Mouse (Mus musculus): Measurements from ENCODE around the gene Epm2a.
"Not testable (repeated sequence)": the region's sequence is repeated elsewhere in the genome, so short reads cannot be mapped to it uniquely, and the experiment has no call there.

The Epm2a gene

DNA sequence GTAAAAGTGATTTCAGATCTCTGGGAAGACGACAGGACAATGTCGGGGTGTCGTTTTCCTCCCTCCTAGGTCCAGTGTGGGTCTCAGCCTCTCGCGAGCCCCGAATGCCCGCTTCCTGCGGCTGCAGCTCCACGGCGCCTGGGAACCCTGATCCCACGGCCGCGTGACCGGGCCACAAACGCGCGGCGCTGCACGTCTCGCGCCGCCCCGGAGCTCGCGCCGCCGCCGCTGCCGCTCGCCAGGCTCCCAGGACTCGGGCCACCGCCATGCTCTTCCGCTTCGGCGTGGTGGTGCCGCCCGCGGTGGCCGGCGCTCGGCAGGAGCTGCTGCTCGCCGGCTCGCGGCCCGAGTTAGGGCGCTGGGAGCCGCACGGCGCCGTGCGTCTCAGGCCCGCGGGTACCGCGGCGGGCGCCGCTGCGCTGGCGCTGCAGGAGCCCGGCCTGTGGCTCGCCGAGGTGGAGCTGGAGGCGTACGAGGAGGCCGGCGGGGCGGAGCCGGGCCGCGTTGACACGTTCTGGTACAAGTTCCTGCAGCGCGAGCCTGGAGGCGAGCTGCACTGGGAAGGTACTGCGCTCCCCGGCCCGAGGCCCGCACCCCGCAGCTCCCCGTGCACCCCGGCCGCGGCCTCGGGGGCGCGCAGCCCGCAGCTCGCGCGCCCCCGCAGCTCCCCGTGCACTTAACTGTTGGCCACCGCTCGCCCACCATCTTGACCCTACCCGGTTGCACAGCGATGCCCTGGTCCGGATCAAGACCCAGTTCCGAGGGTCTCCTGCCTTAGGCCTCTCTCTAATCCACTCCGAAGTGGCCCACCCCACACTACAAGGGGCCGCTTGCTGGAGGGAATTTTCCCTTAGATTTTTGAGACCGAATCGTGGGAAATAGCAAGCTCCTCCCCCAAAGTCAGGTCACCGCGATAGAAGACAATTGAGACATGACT is at the start of gene Epm2a:
Epm2a (plus strand) TSS at position 200 of the 937 bp plus-strand sequence.
- DNase-seq, result peak; percentile 89 to 93

DNA sequence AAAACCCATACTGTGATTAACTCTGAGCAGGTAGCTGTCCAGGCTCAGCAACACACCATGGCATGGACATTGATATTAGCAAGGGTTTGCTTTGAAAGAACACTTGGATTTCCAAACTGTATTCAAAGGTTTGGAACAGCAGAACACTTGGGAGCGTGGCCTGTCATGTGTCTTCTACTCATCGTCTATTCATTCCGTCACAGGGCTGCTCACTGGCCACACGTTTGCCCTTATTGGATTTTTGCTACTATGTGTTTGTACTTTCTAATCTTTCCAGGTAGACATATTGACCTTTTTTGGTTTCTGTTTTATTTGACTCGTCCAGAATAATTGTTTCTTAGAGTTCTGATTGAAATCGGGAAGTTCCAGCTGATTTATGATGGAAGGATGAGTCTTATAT is 44.8 kb upstream of the Epm2a start:
- DNase-seq, result no peak

DNA sequence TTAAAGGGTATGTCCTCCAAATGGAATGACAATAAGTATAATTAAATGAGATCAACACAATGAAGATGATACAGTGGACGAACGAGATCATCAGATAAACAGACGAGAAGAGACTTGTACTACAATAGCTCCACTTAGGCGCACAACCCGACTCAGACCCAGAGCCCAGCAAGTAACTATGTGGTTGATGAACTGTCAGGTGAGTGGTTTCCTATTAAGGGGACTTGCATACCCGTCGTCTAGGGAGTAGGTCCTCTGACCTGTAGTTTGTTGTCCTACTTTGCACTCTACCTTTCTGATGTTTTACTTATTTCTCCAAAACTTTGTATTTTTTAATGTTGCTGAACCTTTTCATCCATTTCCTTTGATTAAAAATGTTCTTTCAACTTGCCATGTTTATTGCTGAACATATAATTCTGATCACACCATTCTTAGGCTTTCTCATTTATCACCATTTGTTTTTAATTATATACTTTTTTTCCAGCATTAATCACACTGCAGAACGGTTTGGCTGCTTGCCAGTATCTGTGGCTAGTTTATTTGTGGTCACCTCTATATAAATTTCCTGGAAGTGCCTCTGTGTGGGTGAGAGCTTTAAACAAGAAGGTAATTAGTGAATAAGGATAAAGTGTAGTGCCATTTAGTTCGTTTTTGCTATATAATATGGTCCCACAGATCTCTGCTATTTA is 37.7 kb upstream of the Epm2a start:
- peak; percentile 20 to 32 for DNase-seq

DNA sequence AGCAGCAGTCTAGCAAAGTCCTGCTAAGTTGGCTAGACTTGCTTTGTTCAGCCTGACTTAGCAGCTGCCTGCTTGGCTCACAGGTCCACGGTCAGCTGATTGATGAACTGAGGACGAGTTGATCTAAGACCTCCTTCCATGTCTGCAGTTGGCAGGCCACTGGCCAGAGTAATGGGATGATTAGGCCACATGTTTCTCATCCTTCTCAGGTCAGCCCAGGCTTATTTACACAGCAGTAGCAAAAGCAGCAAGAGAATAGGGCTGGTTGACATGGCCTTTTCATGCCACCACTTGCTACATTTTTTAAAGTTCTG is 37.2 kb upstream of the Epm2a start:
- DNase-seq, result peak; percentile 14 to 23

DNA sequence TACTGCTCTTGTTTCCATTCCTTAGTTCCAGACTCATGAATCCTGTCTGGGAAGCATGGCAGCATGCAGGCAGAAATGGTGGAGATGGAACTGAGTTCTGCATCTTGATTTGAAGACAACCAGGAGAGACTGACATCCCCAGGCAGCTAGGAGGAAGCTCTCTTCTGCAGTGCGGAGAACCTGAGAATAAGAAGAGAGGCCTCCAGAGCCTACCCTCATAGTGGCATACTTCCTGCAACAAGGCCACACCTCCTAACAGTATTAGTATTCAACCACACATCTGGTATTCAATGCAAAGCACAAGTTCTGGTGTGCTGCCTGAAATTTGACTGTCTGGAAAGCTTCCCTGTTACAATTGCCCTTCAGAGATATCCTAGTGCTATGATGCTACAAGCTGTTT is 33.3 kb upstream of the Epm2a start:
- DNase-seq, result no peak

DNA sequence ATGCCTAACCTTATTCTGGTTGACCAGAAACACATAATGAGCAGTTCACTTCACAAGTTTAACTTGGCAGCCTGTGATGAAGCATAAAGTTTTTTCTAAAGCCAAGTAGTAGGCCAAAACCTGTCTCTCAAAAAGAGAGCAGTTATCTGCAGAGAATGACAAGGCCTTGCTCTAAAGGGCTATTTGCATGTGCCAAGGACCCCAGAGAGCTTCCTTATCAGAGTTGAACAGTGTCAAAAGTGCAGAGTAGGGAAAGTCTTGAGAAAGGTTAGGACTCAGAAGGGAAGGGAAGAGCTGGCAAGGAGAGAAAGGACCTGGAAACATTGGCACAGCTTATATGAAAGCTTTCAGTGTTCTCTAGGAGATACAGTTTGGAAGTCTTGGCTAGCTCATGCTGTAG is 32.7 kb upstream of the Epm2a start:
- no peak for DNase-seq

DNA sequence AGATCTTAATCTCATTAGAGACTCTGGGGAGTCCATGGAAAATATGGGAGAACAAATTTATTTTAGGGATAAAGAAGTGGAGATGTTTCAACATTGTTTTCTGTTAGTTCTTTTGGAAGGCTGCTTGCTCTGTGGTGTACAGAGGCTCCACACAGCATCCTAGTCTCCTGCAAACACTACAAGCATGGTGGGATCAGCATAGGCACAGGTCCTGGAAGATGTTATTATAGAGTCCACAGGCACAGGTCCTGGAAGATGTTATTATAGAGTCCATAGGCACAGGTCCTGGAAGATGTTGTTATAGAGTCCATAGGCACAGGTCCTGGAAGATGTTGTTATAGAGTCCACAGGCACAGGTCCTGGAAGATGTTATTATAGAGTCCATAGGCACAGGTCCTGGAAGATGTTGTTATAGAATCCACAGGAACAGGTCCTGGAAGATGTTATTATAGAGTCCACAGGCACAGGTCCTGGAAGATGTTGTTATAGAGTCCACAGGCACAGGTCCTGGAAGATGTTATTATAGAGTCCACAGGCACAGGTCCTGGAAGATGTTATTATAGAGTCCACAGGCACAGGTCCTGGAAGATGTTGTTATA is 25.2 kb upstream of the Epm2a start:
- DNase-seq, result not testable (repeated sequence)

DNA sequence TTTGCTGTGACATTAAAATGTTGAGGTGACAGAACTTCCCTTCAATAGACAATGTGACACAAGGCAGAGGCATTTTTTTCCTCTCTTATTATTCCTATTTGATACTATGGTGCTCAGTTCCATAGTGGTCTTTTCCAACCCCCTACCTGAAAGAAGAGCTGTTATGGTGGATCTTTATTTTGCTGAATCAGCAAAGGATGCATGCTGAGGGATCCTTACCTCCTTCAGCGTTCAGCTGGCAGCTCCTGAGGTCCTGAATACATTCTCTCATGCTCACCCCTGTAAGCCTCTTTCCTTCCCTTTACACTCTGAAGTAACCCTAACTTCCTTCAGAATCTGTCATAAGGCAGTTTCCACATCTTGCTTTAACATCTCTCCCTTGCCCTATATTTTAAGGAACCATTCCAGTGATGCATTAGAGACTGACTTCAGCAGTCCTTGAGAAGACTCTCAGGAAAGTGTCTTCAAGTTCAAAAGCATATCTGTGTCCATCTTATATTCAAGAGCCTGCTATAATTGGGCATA is 23.7 kb upstream of the Epm2a start:
- no peak for DNase-seq

DNA sequence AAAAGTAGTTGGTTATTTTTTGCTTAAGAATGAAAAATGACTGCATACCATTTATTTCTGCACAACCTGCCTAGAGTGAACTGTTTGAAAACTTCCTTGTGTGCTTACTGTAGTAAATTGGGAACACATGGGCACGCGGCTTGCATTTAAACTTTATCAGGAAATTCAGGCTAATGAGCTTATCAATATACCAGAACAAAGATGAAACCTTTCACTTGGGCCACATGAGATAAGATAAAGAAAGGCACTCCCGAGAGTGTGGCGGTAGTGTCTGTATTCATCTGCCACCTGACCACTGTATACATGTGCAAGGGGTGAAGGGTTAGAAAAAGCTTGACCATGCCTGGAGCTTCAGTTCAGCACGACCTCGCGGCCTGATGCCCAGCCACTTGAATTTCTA is 20.9 kb upstream of the Epm2a start:
- no peak for DNase-seq

DNA sequence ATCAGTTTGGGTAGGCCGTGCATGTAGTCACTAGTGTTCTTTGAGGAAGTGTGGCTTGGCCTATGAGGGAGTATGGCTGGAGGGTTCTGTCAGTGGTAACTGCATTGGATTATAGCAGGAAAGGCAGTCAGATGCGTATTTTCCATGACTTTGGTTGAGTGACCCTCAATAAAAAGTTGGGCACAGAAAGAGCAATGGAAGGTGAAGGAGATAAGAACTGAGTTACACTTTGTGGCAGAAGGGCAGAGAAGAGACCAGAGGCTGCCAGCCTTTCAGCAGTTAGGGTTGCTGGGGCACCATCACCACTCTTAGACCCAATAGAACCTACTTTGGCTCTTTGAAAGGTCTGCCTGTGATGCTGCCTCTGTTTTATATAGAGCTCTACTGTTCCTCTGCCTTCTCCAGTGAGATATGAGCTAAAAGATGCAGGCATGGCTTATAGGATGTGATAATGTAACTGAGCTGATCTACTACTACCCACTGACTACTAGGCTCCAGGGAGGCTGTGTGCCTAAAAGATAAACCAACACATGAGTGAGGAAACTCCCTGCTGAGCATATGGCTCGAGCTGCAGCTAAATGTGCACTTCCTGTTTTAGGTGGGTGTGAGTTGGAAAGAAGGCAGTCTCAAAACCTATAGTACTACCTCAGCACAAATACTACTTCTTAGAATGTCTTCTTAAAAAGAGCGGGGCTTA is 19.9 kb upstream of the Epm2a start:
- no peak for DNase-seq

DNA sequence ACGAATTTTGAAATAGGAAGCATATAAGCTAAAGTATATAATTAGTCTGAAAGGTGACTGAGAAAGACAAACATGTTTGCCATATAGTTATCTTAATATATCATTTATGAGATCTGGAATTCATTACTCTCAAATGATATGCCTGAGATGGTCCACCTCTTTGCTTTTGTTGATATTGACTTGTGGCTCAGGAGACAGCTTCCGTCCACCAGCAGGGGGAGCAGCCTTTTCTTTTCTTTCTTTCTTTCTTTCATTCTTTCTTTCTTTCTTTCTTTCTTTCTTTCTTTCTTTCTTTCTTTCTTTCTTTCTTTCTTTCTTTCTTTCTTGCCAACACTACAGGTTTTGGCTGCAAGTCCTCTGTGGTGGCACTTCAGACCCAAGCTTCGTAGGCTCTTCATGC is 16.7 kb upstream of the Epm2a start:
- DNase-seq, result no peak

DNA sequence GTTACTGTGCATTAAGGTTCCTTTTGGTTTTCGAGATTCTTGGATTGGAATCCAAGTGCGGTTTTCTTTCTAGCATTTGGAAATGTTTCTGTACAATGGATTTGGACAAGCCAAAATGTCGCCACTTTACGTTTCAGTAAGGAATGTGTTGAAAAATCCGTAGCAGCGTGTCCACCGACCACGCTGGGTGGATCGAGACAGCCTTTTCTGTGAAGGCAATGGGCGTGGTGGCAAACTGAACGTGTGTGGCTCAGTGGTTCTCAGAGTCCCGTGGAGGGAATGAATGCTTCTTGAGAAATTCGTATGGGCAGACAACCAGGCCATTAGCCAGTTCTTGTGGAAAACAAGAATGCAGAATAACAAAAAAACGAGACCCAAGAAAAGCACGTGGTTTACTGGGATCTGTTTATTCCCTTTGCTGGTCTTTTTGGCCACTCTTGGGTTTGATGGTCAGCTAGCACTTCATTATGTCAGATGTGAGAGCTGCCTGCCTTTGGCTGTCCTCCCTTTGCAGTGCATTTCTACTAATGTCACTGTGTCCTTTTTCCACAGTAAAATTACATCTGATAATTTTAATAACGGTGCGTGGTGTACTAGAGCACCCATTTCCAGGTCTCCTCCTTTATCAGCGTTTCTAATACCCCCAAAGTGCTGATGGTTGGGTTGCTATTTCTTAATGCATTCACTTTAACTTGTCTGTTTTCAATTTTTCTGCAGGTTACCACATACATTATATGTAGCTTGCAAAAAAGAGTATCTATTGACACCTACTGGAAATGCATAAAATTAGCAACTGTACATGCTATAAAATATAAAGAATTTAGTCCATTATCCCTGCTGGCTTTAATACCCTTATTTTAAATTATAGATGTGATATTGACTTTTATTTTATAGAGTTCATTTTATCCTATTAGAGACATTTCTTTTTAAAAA is 1.6 kb downstream of the Epm2a start:
- DNase-seq, result no peak

DNA sequence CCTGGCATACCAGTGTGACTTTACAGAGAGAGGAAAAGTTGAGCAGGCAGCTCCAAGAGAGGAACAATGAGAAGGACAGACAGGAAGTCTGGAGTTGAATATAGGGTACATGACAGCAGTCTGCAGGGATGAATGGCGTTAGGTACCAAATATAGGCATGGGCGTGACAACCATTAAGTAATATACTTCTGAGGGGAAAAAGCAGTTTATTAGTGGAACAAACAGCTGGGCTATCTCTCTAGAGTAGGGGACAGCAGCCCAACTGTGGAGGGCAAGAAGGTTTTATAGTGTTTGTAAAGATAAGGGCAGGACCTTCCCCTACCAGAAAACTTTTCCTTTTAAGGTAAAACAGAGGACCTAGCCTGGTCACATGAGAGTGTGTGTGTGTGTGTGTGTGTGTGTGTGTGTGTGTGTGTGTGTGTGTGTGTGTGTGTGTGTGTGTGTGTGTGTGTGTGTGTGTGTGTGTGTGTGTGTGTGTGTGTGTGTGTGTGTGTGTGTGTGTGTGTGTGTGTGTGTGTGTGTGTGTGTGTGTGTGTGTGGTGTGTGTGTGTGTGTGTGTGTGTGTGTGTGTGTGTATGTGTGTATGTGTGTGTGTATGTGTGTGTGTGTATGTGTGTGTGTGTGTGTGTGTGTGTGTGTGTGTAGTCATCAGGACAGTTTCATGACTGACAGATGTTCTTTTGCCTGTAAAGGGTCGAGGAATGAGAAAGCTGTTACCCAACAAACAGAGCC is 7.2 kb downstream of the Epm2a start:
- not testable (repeated sequence) for DNase-seq

DNA sequence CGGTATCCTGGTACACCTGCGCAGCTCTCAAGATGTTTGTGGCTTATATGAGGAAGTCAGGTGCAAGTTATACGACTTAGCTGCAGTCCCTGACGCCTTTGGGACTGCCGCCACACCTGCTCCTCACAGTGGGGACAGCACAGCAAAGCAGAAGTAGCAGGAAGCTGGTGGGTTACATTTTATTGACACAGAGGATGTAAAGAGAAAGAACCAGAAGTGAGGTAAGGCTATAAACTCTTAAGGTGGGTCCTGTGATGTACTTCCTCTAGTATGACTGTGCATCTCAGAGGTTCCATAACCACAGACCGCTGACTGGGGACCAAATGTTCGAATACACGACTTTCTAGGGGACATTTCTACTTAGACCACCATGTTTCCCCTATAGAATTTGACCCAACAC is 11.4 kb downstream of the Epm2a start:
- no peak for DNase-seq

DNA sequence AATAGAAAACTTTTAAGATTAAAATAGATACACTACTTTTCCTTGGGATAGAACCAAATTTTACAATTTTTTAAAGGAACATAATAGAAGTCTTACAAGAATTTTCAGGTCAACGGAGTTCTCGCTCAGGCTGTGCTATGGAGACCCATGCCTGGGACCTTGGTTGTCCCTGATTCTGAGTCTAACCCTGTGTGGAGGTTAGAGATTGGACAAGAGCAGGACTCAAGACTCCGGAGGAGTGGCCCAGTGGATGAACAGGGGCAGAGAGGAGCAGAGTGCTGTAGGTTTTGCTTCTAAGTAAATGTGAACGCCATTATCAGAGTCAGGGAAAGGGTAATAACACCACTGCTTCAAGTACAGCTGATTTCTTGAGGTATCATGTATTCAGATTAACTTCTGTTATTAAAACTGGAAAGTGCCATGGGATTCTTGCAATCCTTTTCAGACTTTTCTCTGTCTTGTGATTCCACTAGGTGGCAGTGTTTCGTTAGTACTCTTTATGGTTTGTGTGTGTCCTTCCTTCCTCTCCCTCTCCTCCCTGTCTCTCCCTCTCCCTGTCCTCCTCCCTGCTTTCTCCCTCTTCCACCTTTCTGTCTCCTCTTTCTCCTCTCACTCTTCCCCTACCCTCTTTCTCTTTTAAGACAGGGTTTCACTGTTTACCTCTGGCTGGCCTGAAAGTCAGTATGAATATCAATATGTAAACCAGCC is 18.9 kb downstream of the Epm2a start:
- DNase-seq, result no peak

DNA sequence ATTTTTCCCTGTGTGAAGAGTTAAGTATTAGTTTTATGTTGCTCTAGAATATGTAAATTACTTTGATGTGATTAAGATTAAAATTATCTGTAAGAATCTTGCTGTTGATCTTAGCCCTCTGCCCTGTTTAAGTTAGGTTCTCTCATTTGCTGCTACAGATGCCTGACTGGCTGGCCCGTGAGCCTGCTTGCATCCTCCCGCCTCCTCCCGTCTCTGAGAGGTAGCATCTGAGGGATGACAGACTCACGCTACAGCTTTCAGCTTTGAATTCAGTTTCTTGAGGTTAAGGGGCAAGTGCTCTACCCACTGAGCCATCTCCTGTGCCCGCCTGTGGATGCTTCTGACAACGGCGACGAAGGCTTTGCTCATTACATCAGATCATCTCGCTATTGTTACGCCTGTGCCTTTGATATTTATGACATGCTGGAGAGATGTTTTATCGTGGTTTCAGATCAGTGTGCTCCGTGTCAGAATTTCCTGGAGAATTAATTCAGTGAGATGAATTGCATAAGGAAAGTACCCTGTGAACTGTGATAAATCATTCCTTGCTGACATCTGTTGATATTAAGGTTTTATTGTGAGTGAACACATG is 19.8 kb downstream of the Epm2a start:
- DNase-seq, result peak; percentile 11 to 23

DNA sequence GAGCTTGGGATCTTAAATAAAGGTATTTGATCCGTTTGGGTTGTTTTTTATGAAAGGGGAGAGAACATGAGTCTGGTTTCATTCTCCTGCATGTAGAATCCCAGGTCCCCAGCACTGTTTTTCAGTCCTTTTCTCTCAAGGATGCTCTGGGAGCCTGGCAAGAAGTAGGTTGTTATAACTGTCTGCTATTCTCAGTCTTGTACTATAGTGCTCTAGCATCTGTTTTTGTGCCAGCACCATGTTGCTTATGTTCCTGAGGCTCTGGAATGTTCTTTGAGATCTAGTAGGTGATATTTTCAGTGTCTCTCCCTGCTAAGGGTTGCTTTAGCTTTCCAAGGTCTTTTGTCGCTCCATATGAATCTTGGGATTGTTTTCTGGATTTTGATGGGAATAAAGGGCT is 38.1 kb downstream of the Epm2a start:
- DNase-seq, result no peak

DNA sequence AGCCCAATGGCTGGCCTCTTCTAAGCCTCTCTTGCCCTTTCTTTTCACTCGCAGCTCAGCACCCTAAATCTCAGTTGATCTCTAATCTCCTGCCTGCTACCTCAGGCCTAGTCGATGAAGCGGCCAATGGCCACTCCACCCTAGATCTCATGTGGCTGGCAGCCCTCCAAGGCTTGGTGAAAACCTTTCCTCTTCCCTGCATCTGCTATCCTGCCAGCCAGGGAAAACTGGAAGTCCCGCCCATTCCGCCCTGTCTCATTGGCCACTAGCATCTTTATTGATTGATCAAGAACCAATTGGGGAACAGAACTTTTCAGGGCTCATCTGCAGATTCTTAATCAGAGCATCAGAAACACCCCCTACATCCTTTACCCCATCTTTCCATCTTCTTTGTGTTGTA is 67.7 kb downstream of the Epm2a start:
- no peak for DNase-seq

DNA sequence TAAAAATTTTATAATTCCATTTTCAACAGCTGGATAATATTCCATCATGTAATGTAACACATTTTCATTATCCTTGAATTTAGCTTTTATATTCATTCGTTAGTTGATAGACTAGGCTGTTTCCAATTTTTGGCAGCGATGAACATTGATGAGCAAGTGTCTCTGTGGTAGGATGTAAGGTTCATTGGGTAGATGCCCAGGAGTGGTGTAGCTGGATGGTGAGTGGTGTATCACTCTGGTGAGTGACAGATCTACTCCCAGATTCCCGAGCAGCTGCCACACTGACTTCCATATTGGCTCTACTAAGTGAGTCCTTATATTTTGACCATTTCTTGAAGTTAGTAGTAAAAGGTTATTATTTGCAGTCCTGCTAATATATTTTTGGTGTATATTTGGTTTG is 76.9 kb downstream of the Epm2a start:
- no peak for DNase-seq

Data from kidney, postnatal 4 days (tissue).